Mouse (Mus musculus) forebrain, embryonic 15.5 days (tissue): ENCODE results near the gene Trmt44. TPM values are rescaled to one million over a fixed set of nuclear protein-coding genes. Genes with fewer than 3 reads are reported as not detected.
A peak's percentile ranks its signal among the peaks of the same experiment; 100 is the strongest.

Experiments
- ATAC-seq: fragments of 200-750 bp; cut with Nextera tagmentation; replicated peaks from 2 replicates; pipeline ENCODE4 v1.8.0; 2017; ENCODE audit warnings: mild to moderate bottlenecking, moderate TSS enrichment, moderate library complexity
- H3K27ac ChIP-seq: fragments of 300-500 bp; sonication (generic); replicated peaks from 2 replicates; pipeline ENCODE4 v1.5.1; 2015; ENCODE audit warnings: mild to moderate bottlenecking, inconsistent platforms
- H3K27me3 ChIP-seq: fragments of 300-500 bp; sonication (generic); 2 replicates; pipeline ENCODE4 v1.6.1; 2015; ENCODE audit warnings: inconsistent platforms
- H3K36me3 ChIP-seq: fragments of 300-500 bp; sonication (generic); 2 replicates; pipeline ENCODE4 v1.6.1; 2015; ENCODE audit warnings: mild to moderate bottlenecking, inconsistent platforms
- H3K4me1 ChIP-seq: fragments of 300-500 bp; sonication (generic); 2 replicates; pipeline ENCODE4 v1.6.1; 2015; ENCODE audit warnings: inconsistent platforms
- H3K4me2 ChIP-seq: fragments of 300-500 bp; sonication (generic); replicated peaks from 2 replicates; pipeline ENCODE4 v1.6.1; 2015; ENCODE audit warnings: mild to moderate bottlenecking, inconsistent platforms
- H3K4me3 ChIP-seq: fragments of 300-500 bp; sonication (generic); 2 replicates; pipeline ENCODE4 v1.5.1; 2015; ENCODE audit warnings: mild to moderate bottlenecking, inconsistent platforms
- H3K9ac ChIP-seq: fragments of 300-500 bp; sonication (generic); replicated peaks from 2 replicates; pipeline ENCODE4 v1.6.1; 2015; ENCODE audit warnings: mild to moderate bottlenecking, inconsistent platforms
- H3K9me3 ChIP-seq: fragments of 300-500 bp; sonication (generic); 2 replicates; pipeline ENCODE4 v1.6.1; 2016; ENCODE audit warnings: inconsistent platforms
- WGBS: fragments of 180-500 bp; shearing (Covaris S2); methylation state at CpG from one replicate; pipeline ENCODE4 v1.1.7; 2015; ENCODE audit warnings: mixed read lengths; 5-methylcytosine and 5-hydroxymethylcytosine counted together
- polyA plus RNA-seq: library from polyadenylated mRNA; unstranded; fragments of >200 nt; fragmentation: Nextera tagmentation; extraction: Ambion mirVana; gene quantifications from 2 replicates; pipeline ENCODE4 v1.2.1, GENCODE M21; 2015

The Trmt44 gene
- polyA plus RNA-seq, 1 experiment from 2014 or later: 8.3 TPM

DNA sequence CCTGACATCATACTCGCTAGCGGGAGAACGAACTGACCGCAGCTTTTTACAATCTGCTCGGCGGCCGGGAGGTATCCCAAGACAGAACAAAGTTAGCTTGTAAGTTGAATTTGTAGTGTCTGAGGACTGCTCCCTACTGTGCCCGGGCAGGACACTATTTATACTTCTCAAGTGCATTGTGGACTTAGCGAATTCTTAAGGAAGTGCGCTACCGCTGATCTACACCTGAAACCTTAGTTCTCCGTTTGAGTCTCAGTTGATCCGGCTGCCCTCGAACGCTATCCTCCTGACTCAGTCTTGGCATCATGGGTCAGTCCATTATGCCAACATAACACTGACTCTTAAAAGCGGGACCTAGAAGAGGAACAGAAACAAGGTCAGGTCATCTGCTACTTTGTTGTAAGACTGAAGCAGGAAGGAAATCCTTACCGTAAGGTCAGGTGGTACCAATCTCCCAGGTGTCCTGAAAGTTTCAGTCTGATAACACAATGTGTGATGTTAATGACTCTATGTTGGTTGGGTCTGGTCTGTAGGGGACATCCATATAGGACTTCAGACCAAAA is 8.4 kb upstream of the Trmt44 start:
- peak overlapping the region; percentile 59 for H3K9ac ChIP-seq
- peak overlapping the region; percentile 75 for H3K27ac ChIP-seq
- peaks cover 5% of the 10 kb centered on the region; the same call in 1 of the 2 replicates for H3K36me3 ChIP-seq
- H3K9me3 ChIP-seq: no peaks in the 10 kb centered on the region
- 0 out of 2 replicates have a peak, but pooled peaks cover 6% of the 10 kb centered on the region for H3K27me3 ChIP-seq
- WGBS: 4% methylated on average over 17 of the region's 17 CpGs
- H3K4me1 ChIP-seq: peaks cover 25% of the 10 kb centered on the region
- ATAC-seq: peak; percentile 12; the same call in 1 of the 2 replicates
- H3K4me2 ChIP-seq: peak overlapping the region; percentile 81
- H3K4me3 ChIP-seq: peak overlapping the region; percentile 67

DNA sequence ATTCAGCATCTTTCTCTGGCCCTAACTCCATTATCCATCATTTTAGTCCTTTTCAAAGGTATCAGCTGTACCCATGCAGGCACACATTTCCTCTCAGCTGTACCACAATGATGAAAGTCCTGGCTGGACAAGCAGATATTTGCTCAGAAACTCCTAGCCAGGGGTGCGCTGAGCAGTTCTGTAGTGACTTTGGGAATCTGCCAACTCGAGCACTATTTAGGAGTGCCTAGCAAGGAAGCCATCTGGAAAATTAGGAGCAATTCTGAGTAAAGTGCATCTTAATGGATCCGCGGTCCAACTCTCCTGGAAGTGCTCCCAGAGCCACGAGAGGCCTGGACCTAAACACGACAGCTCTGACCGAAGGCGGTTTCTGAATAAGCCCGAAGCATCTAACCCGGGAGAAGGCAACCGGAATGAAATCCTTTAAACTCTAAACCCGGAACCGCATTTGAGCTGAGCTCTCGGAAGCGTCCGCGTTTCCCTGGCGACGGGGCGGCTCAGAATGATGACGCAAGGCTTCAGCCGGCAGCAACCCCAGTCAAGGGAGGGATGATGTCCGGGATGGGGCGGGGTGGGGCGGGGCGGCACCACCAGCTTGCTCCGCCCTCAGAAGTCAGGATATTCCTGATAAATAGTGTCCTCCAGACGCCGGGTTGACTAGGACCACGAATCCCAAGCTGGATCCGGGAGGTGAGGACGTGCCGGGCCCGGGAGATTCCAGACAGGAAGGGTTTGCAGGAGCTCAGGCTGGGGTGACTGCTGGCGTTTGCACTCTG is 7.8 kb upstream of the Trmt44 start, which contains the start of gene Acox3:
Gene Acox3 (plus strand): TSS at position 596 of the 776 bp plus-strand sequence.
- Histone ChIP-seq H3K36me3 (no peaks in the 10 kb centered on the region), H3K27ac (peak within 1 kb of the TSS; percentile 75), H3K27me3 (0 out of 2 replicates have a peak, but pooled peaks cover 6% of the 10 kb centered on the region), H3K9me3 (no peaks in the 10 kb centered on the region), H3K4me1 (peaks cover 25% of the 10 kb centered on the region), H3K9ac (peak within 1 kb of the TSS; percentile 59), H3K4me2 (peak within 1 kb of the TSS; percentile 81), H3K4me3 (peak within 1 kb of the TSS; percentile 67)
- peak; percentile 97 for ATAC-seq
- under 1% methylated on average over 35 of the region's 35 CpGs for WGBS

DNA sequence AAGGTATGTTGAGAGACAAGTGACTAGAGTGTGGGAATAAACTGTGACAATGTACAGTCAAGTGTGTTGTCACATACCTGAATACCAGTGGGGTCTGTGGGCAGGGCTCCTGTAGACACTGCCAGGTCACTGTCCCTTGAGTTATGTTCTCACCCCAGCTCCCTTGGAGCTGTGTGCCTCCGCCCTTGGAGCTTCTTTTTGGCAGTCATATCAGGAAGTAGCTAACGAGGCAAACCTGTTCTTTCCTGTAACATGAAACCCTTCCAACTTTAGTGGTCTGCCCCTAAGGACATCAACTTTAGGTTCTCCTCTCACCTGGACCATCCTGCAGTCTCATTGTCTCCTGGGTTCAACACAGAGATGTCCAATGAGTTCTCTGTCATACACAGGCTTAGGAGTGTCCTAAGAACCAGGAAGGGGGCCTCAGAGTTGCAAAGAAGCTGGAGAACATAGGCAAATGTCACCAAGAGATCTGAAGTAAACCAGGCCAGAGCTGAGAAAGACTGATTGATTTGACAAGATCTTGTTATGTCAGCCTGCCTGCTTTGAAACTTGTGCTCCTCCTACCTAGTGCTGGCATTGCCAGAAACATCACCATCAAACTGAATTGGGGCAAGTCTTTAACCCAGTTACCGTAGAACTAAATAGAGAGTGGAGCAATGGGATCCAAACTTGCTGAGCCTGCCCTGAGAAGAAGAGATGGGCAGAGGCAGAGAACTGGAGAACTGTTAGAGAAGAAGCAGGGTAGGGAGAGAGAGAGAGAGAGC is 5.5 kb upstream of the Trmt44 start:
- peaks cover 28% of the 10 kb centered on the region for H3K4me1 ChIP-seq
- ATAC-seq: no peak
- H3K36me3 ChIP-seq: no peaks in the 10 kb centered on the region
- WGBS: 58% methylated on average over 3 of the region's 3 CpGs
- no peak overlapping the region for H3K4me2 ChIP-seq
- no peaks in the 10 kb centered on the region for H3K9me3 ChIP-seq
- no peak overlapping the region for H3K4me3 ChIP-seq
- 0 out of 2 replicates have a peak, but pooled peaks cover 6% of the 10 kb centered on the region for H3K27me3 ChIP-seq
- H3K9ac ChIP-seq: no peak overlapping the region
- H3K27ac ChIP-seq: no peak overlapping the region

DNA sequence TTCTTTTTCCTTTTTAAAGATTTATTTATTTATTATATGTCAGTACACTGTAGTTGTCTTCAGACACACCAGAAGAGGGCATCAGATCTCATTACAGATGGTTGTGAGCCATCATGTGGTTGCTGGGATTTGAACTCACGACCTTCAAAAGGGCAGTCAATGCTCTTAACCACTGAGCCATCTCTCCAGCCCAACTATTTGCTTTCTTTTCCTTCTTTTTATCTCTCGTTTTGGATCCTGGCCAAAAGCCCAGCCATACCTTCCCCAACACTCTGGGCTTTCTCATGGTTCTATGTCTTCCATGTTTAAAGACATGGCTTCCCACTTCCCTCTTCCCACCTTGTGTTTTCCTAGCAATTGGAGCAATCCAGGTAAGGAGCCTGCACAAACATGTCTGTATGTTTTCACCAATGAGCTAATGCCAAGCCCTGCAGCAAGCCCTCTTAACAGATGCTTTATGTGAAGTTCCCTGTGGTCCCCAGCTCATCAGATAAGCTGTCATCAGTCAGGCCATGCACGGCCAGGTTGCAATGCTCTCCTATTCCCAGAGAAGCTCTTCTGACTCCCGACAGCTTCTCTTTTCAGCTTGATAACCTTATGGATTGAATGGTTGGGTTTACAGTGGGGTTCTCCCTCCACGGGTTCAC is 4.5 kb upstream of the Trmt44 start:
- Histone ChIP-seq H3K9ac (no peak overlapping the region), H3K27ac (no peak overlapping the region), H3K9me3 (no peaks in the 10 kb centered on the region), H3K4me1 (peaks cover 24% of the 10 kb centered on the region), H3K36me3 (no peaks in the 10 kb centered on the region), H3K4me3 (no peak overlapping the region), H3K27me3 (0 out of 2 replicates have a peak, but pooled peaks cover 6% of the 10 kb centered on the region), H3K4me2 (no peak overlapping the region)
- no peak for ATAC-seq
- WGBS: 58% methylated on average over 5 of the region's 5 CpGs

DNA sequence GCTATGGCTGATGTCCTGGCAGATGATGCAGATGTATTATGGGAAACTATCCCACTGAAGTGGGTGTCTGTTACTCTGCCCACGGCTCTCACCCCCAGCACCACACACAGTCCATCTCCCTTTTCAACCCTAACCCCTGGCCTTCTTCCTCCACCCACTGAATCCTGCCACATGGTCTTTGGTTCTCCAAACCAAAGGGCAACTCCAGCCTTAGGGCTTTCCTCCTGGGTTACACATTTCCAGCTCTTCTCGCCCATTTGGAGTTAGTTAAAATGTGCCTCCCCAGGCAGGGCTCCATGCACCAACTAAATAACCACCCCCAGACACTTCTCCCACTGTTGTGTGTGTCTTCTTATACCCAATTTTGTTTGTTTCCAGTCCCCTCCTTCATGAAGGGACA is 3.5 kb upstream of the Trmt44 start:
- 67% methylated on average over 2 of the region's 2 CpGs for WGBS
- ATAC-seq: no peak
- H3K27me3 ChIP-seq: 0 out of 2 replicates have a peak, but pooled peaks cover 6% of the 10 kb centered on the region
- no peak overlapping the region for H3K9ac ChIP-seq
- peaks cover 26% of the 10 kb centered on the region for H3K4me1 ChIP-seq
- H3K27ac ChIP-seq: no peak overlapping the region
- no peaks in the 10 kb centered on the region for H3K9me3 ChIP-seq
- no peak overlapping the region for H3K4me3 ChIP-seq
- no peaks in the 10 kb centered on the region for H3K36me3 ChIP-seq
- no peak overlapping the region for H3K4me2 ChIP-seq

DNA sequence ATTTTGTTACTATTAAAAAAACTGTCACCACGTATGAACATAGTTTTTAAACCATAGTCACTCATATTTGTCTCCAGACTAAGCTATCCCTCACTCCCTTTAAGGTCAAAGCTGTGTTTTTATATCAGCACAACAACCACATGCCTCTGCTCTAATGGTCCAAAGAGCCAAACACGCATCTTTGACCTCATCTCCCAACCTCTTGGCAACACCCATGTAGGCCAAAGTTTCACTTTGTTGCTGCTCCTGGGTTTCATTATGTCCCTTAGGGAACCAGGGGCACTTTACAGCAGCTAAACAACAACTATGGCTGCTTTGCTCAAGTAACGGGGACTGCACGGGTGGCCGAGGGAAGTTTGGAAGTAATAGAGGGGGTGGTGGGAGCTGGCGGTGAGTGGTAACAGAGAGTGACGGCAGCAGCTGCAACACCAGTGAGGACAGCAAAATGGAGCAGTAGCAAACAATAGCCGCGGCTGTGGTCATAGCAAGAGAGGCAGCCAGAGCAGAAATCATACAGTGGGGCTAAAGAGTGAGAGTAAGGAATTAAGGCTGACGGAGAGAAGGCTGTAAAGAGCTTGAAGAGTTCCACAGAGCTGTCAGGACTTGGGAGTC is 1.6 kb upstream of the Trmt44 start:
- WGBS: 90% methylated on average over 10 of the region's 10 CpGs

DNA sequence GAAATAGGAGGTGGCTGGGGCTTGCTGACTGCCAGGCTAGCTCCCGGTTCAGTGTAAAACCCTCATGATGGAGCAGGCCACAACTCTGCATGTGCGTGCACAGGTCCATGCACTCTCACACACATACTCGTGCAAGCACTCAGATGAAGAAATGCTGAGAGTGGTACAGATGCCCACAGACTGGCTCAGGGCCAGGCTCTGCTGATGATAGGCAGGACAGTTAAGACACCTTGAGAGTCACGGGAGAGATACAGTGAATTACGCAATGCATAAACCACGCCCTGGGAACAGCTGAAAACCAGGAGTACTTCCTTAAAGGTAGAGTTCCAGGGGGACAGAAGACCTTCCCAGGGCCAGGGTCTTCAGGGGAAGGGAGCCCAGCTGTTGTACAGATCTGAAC is 3.3 kb downstream of the Trmt44 start:
- ATAC-seq: no peak
- H3K27me3 ChIP-seq: no peaks in the 10 kb centered on the region
- 91% methylated on average over 6 of the region's 6 CpGs for WGBS
- no peaks in the 10 kb centered on the region for H3K9me3 ChIP-seq
- H3K4me3 ChIP-seq: no peak overlapping the region
- no peak overlapping the region for H3K27ac ChIP-seq
- H3K4me1 ChIP-seq: peaks cover 16% of the 10 kb centered on the region
- no peak overlapping the region for H3K9ac ChIP-seq
- no peak overlapping the region for H3K4me2 ChIP-seq
- H3K36me3 ChIP-seq: peaks cover 47% of the 10 kb centered on the region

More for the DNA sequence above, 1.6 kb upstream of the Trmt44 start:
- Histone ChIP-seq H3K4me2 (no peak overlapping the region), H3K27me3 (0 out of 2 replicates have a peak, but pooled peaks cover 6% of the 10 kb centered on the region), H3K4me1 (peaks cover 16% of the 10 kb centered on the region), H3K36me3 (peaks cover 8% of the 10 kb centered on the region), H3K9ac (no peak overlapping the region), H3K27ac (no peak overlapping the region), H3K9me3 (no peaks in the 10 kb centered on the region), H3K4me3 (no peak overlapping the region)
- no peak for ATAC-seq

DNA sequence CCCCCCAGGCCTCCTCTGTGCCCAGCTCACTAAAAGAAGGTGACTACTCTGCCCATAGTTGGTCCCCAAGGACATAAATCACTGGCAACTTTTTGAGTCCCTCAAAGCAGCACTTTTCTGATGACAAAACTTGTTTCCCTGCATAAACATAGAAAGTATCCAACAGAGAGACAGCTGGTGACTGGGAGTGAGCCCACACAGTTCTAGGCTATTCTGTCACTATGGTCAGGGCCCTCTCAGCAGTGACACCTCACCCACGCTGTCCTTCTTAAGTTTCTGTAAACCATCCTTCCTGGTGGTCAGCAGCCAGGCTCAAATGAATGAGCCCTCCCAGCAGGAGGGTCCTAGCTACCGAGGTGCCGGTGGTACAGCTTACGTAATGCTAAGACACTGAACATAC is 8.2 kb downstream of the Trmt44 start:
- Histone ChIP-seq H3K36me3 (peaks cover 74% of the 10 kb centered on the region), H3K9ac (no peak overlapping the region), H3K4me2 (no peak overlapping the region), H3K4me1 (no peaks in the 10 kb centered on the region), H3K4me3 (no peak overlapping the region), H3K27me3 (no peaks in the 10 kb centered on the region), H3K27ac (no peak overlapping the region), H3K9me3 (no peaks in the 10 kb centered on the region)
- 89% methylated on average over 4 of the region's 4 CpGs for WGBS
- ATAC-seq: no peak

DNA sequence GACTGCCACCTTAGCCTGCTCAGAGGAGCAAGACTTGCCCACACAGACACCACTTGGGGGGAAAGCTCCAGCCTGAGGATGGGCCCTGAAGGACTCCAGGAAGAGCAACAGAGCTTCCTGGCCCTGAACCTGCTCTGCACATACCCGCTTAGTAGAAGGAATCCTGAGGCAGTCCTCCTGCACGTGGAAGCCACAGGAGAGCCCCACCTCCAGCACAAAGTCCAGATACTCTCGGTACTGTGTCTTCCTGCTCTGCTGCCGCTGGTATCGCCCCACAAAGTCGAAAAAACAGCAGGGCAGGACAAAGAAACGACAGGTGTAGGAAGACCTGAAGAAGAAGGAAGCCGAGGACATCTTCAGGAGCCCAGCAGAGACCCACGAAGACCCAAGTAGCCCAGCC is 9.7 kb downstream of the Trmt44 start:
- Histone ChIP-seq H3K4me2 (no peak overlapping the region), H3K4me1 (no peaks in the 10 kb centered on the region), H3K27ac (no peak overlapping the region), H3K9me3 (no peaks in the 10 kb centered on the region), H3K27me3 (no peaks in the 10 kb centered on the region), H3K36me3 (peaks cover 67% of the 10 kb centered on the region), H3K4me3 (no peak overlapping the region), H3K9ac (no peak overlapping the region)
- WGBS: 91% methylated on average over 9 of the region's 9 CpGs
- ATAC-seq: no peak

DNA sequence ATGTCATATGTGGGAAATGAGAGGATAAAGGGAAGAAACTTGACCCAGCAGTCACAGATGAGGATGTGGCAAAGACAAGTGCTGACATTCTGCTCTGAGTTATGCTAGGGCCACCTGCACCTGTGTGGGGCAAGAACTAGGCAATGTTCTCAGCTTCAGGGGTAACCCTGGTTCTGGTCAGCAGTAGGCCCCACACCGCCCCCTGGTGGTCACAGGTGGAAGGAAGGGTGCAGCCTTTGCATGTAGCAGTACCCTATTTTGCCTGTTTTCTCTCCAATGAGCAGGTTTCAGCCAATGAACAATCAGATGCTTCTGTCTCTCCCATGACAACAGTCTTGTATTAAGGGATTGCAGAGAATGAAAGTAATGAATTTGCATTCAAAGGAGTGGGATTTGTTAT is 11.4 kb downstream of the Trmt44 start:
- peaks cover 61% of the 10 kb centered on the region for H3K36me3 ChIP-seq
- no peak overlapping the region for H3K27ac ChIP-seq
- H3K4me3 ChIP-seq: no peak overlapping the region
- no peak for ATAC-seq
- 0% methylated on average over 1 of the region's 1 CpGs for WGBS
- H3K4me1 ChIP-seq: no peaks in the 10 kb centered on the region
- no peak overlapping the region for H3K9ac ChIP-seq
- no peaks in the 10 kb centered on the region for H3K9me3 ChIP-seq
- H3K4me2 ChIP-seq: no peak overlapping the region
- no peaks in the 10 kb centered on the region for H3K27me3 ChIP-seq

DNA sequence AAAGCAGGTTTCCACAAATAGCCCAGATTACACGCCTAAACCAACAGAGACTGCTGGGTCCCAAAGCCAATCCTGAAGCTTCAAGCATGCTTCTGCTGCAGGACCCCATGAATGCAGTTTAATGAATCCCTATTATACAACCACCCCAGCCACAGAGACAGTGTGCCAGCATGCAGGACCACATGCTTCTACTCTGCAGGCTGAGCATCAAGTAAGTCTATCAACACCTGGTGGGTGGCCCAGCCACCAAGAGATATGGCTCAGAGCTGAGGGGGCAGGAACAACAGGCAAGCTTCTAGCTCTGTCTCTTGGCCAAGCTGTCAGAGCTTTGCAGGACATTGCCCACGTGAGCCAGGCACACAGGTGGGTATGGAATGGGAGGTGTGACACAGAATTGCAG is 12.3 kb downstream of the Trmt44 start:
- H3K27ac ChIP-seq: no peak overlapping the region
- no peak overlapping the region for H3K4me3 ChIP-seq
- H3K27me3 ChIP-seq: no peaks in the 10 kb centered on the region
- H3K9ac ChIP-seq: no peak overlapping the region
- H3K9me3 ChIP-seq: no peaks in the 10 kb centered on the region
- peaks cover 54% of the 10 kb centered on the region for H3K36me3 ChIP-seq
- no peaks in the 10 kb centered on the region for H3K4me1 ChIP-seq
- no peak overlapping the region for H3K4me2 ChIP-seq
- no peak for ATAC-seq
- WGBS: 93% methylated on average over 2 of the region's 2 CpGs
